9 mouse cellular contexts compared by ENCODE assay signal in genomic region chr9:108189488-108189786, GRCm38 (mm10). TPM values are rescaled to one million over a fixed set of nuclear protein-coding genes. Genes with fewer than 3 reads are reported as not detected.
A peak's percentile ranks its signal among the peaks of the same experiment; 100 is the strongest.
DNase-seq lines count a peak whose midpoint lies in the region; TF ChIP-seq lines count a peak whose summit lies in the region.
"Had no signal": no experiment of that assay in that cellular context is flagged by ENCODE, and none has a peak within 500 bp of the region (broad histone marks: within the 10 kb centered on the region; RNA-seq: fewer than 3 reads in every experiment).

No protein-coding gene starts in this region.

- H3K4me1 ChIP-seq in E14TG2a.4 (replicated peaks; ENCODE audit: low read depth, low read length) = peaks cover 5% of the 10 kb centered on the region; the same call in 1 of the 2 replicates
- H3K4me1 ChIP-seq in hindbrain, embryonic 10.5 days (replicated peaks) = peaks cover 27% of the 10 kb centered on the region
- peaks cover 19% of the 10 kb centered on the region for H3K4me1 ChIP-seq in midbrain, embryonic 10.5 days

- H3K27me3 ChIP-seq in E14TG2a.4 (ENCODE audit: insufficient read depth, low read length) = peaks cover 87% of the 10 kb centered on the region
- H3K27me3 ChIP-seq in hindbrain, embryonic 10.5 days (ENCODE audit: insufficient read depth, poor library complexity, severe bottlenecking) = peaks cover 38% of the 10 kb centered on the region
- peaks cover 33% of the 10 kb centered on the region for H3K27me3 ChIP-seq in midbrain, embryonic 10.5 days (ENCODE audit: low read depth, poor library complexity, severe bottlenecking)

- TF ChIP-seq CTCF in gastrocnemius, adult 2 months (IDR thresholded peaks at IDR 0.05) = no peak
- no peak for TF ChIP-seq CTCF in E14TG2a.4 (conservative IDR thresholded peaks at IDR 0.05; ENCODE audit: low read length)

- no peaks in the 10 kb centered on the region for H3K9me3 ChIP-seq in E14TG2a.4 (ENCODE audit: low read length)
- no peaks in the 10 kb centered on the region for H3K9me3 ChIP-seq in hindbrain, embryonic 10.5 days
- H3K9me3 ChIP-seq in midbrain, embryonic 10.5 days (replicated peaks) = no peaks in the 10 kb centered on the region

- H3K36me3 ChIP-seq in E14TG2a.4 (ENCODE audit: insufficient read depth, low read length) = no peaks in the 10 kb centered on the region
- no peaks in the 10 kb centered on the region for H3K36me3 ChIP-seq in hindbrain, embryonic 10.5 days
- H3K36me3 ChIP-seq in midbrain, embryonic 10.5 days = no peaks in the 10 kb centered on the region

- H3K27ac ChIP-seq in gastrocnemius, adult 2 months = no peak overlapping the region
- H3K27ac ChIP-seq in hindbrain, embryonic 10.5 days = peak overlapping the region; percentile 88
- H3K27ac ChIP-seq in midbrain, embryonic 10.5 days (replicated peaks) = peak overlapping the region; percentile 84

- DNase-seq in gastrocnemius, adult 2 months = no peak
- DNase-seq in gastrocnemius, postnatal 10 days = no peak
- DNase-seq in hindbrain, embryonic 10.5 days (ENCODE audit: low spot score) = peak; percentile 13
- DNase-seq in midbrain, embryonic 10.5 days (ENCODE audit: low spot score) = no peak
- no peak for DNase-seq in ovary, postnatal 36 days (ENCODE audit: low spot score)
- DNase-seq in ovary, postnatal 10 days (ENCODE audit: low spot score) = no peak
- no peak for DNase-seq in left cerebral cortex, adult 8-10 months (ENCODE audit: low spot score in 2 of 2)
- DNase-seq: adrenal gland, adult 8-10 months had no signal

- 34% methylated on average over 5 of the region's 5 CpGs for WGBS in hindbrain, embryonic 10.5 days
- 45% methylated on average over 5 of the region's 5 CpGs for WGBS in midbrain, embryonic 10.5 days

- intact Hi-C loops in gastrocnemius, adult 2 months (cut with DNase I) = no loop called here

- H3K4me3 ChIP-seq in gastrocnemius, adult 2 months = peak overlapping the region; percentile 79; the same call in 1 of the 2 replicates
- H3K4me3 ChIP-seq in E14TG2a.4 (replicated peaks; ENCODE audit: low read length) = peak overlapping the region; percentile 79
- H3K4me3 ChIP-seq in hindbrain, embryonic 10.5 days = peak overlapping the region; percentile 74
- peak overlapping the region; percentile 80 for H3K4me3 ChIP-seq in midbrain, embryonic 10.5 days

RNA-seq across cellular contexts. Expression of gene Bsn, which starts 0.7 kb away (rescaled TPM):
- total RNA-seq in gastrocnemius, adult 2 months (2021) = under 1 TPM in 1 of 2 experiments, not detected in 1; 0.03 TPM
- total RNA-seq in gastrocnemius, postnatal 10 days (2021) = under 1 TPM; 0.47 to 0.54 TPM
- 1.4 and 2.4 TPM in 2 replicates for polyA plus RNA-seq in hindbrain, embryonic 10.5 days (2016; fragmentation: Nextera tagmentation; extraction: Ambion mirVana)
- polyA plus RNA-seq in midbrain, embryonic 10.5 days (2016; fragmentation: Nextera tagmentation; extraction: Ambion mirVana) = 1.1 and 1.7 TPM in 2 replicates
- total RNA-seq in left cerebral cortex, adult 8-10 months (2022) = 100 to 1,000 TPM; 208 to 264 (median 232) TPM

Comparison
In these comparisons a context has a peak if more than half of its experiments do, and no peak if none do; other contexts are left out.
1. RNA of gene Bsn, which starts 0.7 kb away (total RNA-seq): 208 to 264 TPM in left cerebral cortex, adult 8-10 months; 0.47 to 0.54 TPM in gastrocnemius, postnatal 10 days and 0.03 TPM in gastrocnemius, adult 2 months; every median in the first group is over 100 times any median in the second.
2. Peak in every context shown above with its lines, with median percentiles within 50 percentile points of each other: H3K4me3 ChIP-seq.